In genomic region chr5:108357862-108358261, GRCm38 (mm10) we compare ENCODE assay signal across 13 mouse cellular contexts. TPM values are rescaled to one million over a fixed set of nuclear protein-coding genes. Genes with fewer than 3 reads are reported as not detected.
"Had no signal": no experiment of that assay in that cellular context is flagged by ENCODE, and none has a peak within 500 bp of the region (broad histone marks: within the 10 kb centered on the region; RNA-seq: fewer than 3 reads in every experiment).

No protein-coding gene starts in this region.

- ATAC-seq: midbrain, embryonic 13.5 days; midbrain, embryonic 15.5 days had no signal

- DNase-seq: lung, adult 18-20 months; lung, embryonic 14.5 days; lung, postnatal 10 days; lung, postnatal 4 days; right cerebral cortex, postnatal 14 days; thymus, adult 2 months; thymus, postnatal 25 days; thymus, postnatal 4 days had no signal

RNA-seq across cellular contexts. Expression of gene Gm42517, which starts 9.9 kb away (rescaled TPM):
- total RNA-seq: monocyte, adult 5-6 weeks; neutrophil, adult 5-6 weeks had no signal

RNA-seq across cellular contexts. Expression of gene Pde6b, which starts 30.3 kb away (rescaled TPM):
- total RNA-seq: midbrain, postnatal 0 days; monocyte, adult 5-6 weeks; neutrophil, adult 5-6 weeks had no signal
